Mouse (Mus musculus): ENCODE measurements around the gene Chd3.

Chd3 gene

DNA sequence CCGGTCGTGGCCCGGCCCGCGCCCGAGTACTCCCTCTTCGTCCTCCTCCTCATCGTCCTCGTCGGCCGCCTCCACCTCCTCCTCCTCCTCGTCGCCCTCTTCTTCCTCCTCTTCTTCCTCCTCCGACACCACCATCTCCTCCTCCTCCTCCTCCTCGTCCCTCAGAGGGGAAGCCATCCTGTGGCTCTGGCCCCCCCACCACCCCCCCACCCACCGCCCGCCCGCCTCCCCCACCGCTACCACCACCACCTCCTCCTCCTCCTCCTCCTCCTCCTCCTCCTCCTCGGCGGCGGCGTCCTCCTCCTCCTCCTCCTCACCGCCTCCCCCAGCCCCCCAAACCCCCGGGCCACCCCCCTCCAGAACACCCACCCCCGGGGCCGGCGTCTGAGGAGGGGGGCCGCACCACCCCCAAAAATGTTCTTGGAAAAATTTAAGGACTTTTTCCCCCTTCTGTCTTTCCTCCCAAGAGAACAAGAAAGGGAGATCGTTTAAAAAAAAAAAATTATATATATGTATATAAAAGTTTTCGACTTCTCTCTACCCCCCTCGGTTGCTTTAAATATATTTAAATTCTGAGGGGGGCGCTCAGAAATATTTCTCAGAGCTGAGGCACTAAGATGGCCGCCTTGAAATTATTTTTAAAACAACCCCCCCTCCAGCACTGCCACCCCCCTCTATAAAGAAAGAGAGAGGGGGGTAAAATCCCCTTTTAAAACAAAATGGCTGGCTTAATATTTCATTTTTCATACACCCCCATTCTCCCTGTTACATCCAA, at the start of gene Chd3:
Gene Chd3, minus strand, starts transcription at position 192 of the 775 bp plus-strand sequence.
- in situ Hi-C loops (cut with MboI; ENCODE audit: low sequenced_read_pairs): no loop called here

DNA sequence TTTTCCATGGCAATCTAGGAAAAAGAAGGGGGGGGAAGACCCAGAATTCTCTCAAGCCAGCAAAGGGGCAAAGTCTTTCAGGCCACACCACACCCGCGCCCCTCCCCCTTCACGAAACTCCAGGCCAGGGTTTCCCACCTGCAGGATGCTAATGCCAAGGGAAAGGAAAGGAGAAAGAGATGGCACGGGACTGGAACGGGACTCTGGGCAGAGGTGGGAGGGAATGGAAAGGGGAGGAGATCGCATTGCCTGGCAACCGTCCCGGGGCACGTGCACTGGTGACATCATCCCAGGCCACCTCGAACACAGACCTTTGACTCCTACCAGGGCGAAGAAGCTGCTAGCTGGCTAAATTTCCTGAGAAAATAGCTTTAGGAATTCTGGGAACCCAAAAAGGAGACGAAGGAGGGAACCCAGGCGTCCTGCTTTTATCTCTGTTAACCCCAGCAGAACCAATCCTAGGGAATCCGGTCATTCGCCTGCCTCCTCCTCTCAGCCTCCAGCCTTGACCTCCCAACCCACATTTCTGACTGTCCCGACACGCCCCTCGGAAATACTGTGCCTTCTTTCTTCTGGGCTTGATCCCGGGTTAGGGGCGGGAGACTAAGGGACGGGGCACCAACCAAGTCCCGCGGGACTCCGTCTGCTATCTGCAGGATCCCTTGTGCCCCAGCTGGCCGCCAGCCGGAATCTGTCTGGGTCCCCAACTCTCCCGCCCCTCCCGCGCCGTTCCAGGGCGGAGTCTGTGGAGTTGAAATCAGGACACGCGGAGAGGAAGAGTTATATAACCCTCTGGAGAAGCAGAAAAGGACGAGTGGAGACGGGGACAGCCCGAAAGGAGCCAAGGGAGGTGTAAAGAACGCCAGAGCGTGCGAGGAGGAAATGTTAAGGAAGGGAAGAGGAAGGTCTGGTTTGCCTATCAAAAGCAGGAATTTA, 48.5 kb upstream of the Chd3 start:
- in situ Hi-C loops (cut with MboI; ENCODE audit: low sequenced_read_pairs): no loop called here

- in situ Hi-C loops (cut with MboI; ENCODE audit: low sequenced_read_pairs): no loop called here
These were observed 47.8 kb upstream of the Chd3 start for GRCm38 (mm10) chr11:69416921-69417448.

DNA sequence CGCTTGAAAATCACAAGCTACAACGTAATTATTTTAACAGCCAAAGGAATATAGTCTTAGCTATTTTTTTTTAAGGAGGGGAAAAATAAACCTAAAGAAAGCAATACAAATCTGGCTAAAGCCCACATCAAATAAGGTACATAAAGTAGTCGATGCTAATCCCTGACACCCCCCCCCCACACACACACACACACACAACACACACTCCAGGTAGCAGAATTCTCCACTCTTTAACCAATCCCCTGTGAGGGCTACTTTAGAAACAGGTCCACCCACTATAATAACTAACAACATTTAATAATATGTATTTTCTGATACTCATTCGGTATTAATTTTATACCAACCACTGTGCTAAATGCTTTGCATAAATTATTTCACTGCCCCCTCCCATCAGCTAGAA, 47.3 kb upstream of the Chd3 start:
- in situ Hi-C loops (cut with MboI; ENCODE audit: low sequenced_read_pairs): no loop called here

GRCm38 (mm10) chr11:69415668-69416451, 46.7 kb upstream of the Chd3 start:
- in situ Hi-C loops (cut with MboI; ENCODE audit: low sequenced_read_pairs): no loop called here

DNA sequence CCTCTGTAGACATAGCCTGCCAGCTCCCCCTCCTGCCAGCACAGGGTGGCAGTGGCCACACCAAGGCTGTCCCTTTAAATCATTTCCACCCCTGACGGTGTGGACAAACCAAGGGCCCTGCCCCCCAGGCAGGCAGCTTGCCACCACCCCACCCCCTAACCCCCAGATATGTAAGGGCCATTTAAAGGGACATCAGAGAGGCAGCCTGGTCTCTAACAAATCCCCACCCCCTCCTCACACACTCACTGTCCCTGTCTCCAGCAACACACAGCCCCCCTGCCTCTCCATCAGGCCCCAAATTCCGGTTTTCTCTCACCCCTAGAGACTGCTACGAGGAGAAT, 46.1 kb upstream of the Chd3 start:
- in situ Hi-C loops (cut with MboI; ENCODE audit: low sequenced_read_pairs): no loop called here

- in situ Hi-C loops (cut with MboI; ENCODE audit: low sequenced_read_pairs): no loop called here
These were observed 45.5 kb upstream of the Chd3 start for GRCm38 (mm10) chr11:69414421-69415326.

DNA sequence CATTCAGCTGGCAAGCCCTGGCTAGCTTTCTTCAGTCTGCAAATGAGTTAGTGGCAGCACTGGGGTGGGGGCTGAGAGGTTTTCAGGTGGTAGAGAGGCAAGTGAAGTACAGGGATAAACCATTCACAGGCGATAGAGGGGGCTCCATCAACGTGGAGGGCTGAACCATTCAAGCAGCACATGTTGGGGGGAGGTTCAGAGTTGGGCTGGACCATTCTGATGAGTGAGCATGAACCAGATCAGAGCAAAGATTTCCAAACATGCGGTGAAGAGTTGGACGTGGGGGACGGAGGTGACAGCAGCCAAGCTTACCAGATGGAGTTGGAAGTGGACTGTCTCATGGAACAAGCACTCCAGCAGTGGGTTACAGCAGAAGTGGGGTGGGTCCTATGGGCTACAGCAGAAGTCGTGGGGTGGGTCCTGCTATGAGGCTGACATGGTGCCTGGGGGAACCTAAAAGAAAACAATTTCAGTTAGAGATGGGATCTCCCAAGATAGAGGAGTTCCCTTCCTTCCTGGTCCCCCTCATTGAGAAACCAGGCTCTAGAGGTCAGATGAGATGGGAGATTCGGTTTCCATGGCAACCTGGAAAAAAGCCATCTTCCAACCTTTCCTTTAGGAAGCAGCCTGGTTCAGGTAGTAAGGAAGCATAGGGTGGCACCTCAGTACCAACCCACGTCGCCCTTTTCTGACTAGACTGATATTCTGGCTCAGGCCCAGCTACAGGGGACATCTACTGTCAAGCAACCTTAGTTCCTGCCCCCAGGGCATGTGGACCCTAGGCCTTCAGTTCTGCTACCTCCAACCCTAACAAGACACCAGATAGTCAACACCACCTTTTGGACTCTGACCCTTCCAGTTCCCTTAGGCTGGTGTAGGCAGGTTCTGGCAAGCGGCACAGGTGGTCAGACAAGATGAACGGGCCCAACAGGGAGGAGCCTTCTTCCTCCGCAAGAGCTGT, 44.3 kb upstream of the Chd3 start, which contains the start of gene Kdm6b:
Gene Kdm6b, minus strand, starts transcription at position 455 of the 961 bp plus-strand sequence.
- in situ Hi-C loops (cut with MboI; ENCODE audit: low sequenced_read_pairs): no loop called here

DNA sequence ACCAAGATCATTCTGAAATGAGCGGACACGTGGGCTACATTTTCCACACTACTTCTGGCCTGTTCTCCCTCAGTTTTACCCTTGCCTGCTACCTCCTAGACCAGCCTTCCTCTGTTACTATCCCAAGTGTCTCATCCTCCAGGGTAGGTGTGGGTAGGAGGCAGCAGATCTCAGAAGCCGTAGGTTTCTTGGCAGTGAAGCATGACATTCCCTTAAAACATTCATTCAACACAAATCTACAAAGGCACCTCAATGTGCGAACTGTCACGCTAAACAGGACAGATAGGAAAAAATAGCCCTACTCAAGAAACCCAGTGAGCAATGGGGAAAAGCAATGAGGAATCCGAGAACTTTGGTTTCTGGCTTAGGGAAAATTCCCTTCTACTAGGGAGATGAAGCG, 43.3 kb upstream of the Chd3 start:
- in situ Hi-C loops (cut with MboI; ENCODE audit: low sequenced_read_pairs): no loop called here

GRCm38 (mm10) chr11:69411538-69412203, 42.5 kb upstream of the Chd3 start:
- in situ Hi-C loops (cut with MboI; ENCODE audit: low sequenced_read_pairs): no loop called here

DNA sequence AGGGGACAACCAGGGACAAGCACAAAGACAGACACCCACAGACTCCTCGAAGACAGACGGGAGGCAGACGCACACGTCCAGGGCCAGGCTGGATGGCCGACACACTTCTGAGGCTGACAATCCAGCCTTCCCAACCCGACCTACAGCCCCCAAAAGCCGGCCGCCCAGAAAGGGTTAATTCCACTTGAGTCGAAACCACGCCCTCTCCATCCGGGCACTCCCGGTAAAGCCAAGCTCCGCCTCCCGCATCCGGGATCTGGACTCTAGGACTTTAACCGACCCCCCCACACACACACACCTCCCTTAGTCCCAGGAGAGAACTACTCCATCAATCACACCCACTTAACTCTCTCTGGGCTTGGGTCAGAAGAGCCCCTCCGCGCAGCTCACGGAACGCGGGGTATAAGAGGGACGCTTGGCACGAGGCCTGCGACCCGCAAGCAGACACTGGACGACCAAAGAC, 41.9 kb upstream of the Chd3 start:
- in situ Hi-C loops (cut with MboI; ENCODE audit: low sequenced_read_pairs): no loop called here

DNA sequence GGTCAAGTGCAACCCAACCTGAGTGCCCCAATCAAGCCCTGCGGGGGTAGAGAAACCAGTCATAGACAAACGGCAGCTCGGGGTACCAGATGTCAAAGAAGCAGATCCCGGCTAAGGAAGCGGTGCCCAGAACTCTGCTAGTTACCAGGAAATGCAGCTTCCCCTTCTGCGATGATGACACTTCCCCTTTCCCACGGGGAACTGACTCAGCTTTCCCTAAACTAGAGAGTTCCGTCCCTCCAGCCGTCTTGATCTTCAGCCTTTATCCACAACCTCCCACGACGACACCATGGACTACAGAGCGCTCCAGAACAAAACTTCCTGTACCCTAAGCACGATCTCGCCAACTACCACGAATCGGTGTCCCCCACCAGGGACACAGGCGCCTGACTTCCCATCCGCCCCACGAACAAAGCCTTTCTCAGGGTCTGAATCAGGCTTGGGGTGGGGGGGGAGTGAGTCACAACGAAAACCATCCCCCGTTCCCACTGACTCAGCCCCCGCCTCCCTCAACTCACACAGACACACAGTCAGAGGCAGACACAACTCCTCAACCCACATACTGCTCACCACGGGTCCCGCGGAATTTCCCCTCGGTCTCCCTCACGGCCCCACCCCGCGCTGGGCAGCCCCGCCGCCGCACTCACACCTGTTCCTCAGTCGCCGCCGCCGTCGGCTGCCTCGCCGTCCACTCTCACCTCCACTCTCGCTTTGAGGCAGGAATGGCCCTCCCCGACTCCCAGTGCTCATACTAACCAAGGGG, 41.3 kb upstream of the Chd3 start:
- in situ Hi-C loops (cut with MboI; ENCODE audit: low sequenced_read_pairs): no loop called here

GRCm38 (mm10) chr11:69410045-69410309, 40.8 kb upstream of the Chd3 start:
- in situ Hi-C loops (cut with MboI; ENCODE audit: low sequenced_read_pairs): no loop called here

DNA sequence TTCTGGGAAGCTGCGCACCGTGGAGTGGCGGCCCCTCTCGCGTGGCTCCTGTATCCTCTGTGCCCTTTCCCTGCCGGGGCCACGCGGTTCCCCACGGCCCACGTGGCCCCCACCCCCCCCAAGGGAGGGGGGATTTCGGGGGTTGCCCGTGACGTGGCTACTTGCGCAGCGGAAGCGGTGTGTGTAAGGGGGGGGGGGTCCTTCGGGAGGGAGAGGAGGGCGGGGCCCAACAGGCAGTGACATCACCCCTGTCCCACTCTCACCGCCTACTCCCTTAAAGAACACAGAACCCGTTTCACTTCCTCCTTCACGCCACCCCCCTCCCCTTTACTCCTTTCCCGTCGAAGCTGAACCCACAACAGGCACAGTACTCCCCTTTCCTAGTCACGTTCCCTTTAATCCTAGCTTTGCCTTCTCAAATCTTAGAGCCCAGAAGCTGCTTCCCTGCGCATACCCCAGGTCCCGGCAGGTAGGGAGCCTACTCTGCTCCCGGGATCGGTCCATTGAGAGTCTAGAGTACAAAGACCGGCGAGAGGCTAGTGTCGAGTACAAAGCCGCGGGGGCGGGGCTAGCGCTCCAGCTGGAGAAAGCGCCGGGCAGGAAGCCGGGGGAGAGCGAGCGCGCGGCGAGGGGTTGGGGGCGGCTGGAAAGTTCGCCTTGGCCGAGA, 40.3 kb upstream of the Chd3 start:
- in situ Hi-C loops (cut with MboI; ENCODE audit: low sequenced_read_pairs): no loop called here

DNA sequence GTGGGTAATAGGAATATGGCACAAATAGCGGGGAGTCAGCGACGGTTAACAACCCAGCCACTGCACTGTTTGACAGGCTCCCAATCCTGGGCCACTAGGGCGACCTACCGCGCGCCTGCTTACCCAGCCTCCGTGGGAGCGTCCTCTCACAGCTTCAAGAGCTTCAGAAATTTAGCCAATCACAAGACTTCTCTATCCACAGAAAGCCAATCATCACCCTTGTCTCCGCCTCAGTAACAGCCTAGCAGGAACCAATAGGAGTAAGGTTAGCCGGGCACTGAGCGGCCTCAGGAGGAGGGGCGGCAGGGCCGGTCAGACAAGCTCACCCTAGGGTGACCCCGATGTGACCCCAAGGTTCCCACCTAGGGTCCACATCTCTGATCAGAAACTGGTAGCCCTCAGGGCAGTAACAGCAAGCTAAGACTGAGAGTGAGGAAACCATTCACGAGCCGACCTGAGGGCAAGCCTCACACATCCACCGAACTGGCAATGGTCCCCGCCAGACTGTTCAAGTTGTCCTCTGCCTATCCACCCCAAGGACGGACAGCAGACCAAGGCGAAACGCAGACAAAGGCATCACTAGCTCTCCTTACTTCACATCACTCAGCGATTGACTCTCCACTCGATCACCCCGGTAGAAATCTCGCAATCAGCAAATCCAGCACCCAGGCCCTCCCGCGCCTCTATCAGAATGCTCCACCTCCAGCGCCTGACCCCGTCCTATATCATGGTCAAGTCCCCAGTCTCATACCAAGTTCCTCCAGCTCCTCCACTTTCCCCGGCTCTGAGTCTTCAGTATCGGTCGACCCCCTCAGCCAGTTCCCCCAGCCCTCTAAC, 39.6 kb upstream of the Chd3 start:
- in situ Hi-C loops (cut with MboI; ENCODE audit: low sequenced_read_pairs): no loop called here

DNA sequence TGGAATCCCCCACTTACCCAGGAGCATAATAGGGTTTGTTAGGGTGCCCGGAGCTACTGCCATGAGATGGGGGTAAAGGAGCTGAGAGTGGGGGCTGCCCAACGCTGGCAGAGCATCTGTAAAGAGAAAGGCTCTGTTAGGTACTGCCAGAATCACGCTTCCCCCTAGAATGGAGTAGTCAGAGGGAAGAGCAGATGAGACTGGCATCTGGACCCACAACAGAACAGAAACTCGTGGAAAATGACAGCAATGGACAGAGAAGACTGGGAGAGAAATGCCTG, 38.5 kb upstream of the Chd3 start:
- in situ Hi-C loops (cut with MboI; ENCODE audit: low sequenced_read_pairs): no loop called here
